Mouse (Mus musculus): ENCODE measurements around the gene Clec16a. TPM values are rescaled to one million over a fixed set of nuclear protein-coding genes. Genes with fewer than 3 reads are reported as not detected.

Clec16a gene
- polyA plus RNA-seq, 1 experiment from 2014 or later, result 32.5 TPM

GRCm38 (mm10) chr16:10651804-10652203 lies 106.7 kb downstream of the Clec16a start:
- Histone ChIP-seq H3K4me2 (ENCODE audit: low read length) (no peak overlapping the region), H3K4me1 (replicated peaks; ENCODE audit: insufficient read depth, low read length) (peaks cover 16% of the 10 kb centered on the region; the same call in 1 of the 2 replicates), H3K27ac (no peak overlapping the region), H3K4me3 (replicated peaks; ENCODE audit: low read depth, low read length) (no peak overlapping the region), H3K36me3 (ENCODE audit: insufficient read depth, low read length) (0 out of 2 replicates have a peak, but pooled peaks cover 2% of the 10 kb centered on the region), H3K9me3 (replicated peaks; ENCODE audit: low read length) (no peaks in the 10 kb centered on the region), H3K9ac (ENCODE audit: low read depth, low read length) (no peak overlapping the region), H3K27me3 (ENCODE audit: insufficient read depth, low read length) (no peaks in the 10 kb centered on the region)
- ATAC-seq (replicated peaks; ENCODE audit: low FRiP score, low read depth), result no peak
- no peak for TF ChIP-seq CTCF (IDR thresholded peaks at IDR 0.05; ENCODE audit: low read depth)
- no peak for DNase-seq (ENCODE audit: low spot score)

GRCm38 (mm10) chr16:10652935-10653334 lies 107.8 kb downstream of the Clec16a start:
- ATAC-seq (replicated peaks; ENCODE audit: low FRiP score, low read depth), result no peak
- DNase-seq (ENCODE audit: low spot score), result no peak
- no peak overlapping the region for H3K27ac ChIP-seq

GRCm38 (mm10) chr16:10655236-10655635 lies 110.1 kb downstream of the Clec16a start:
- no peaks in the 10 kb centered on the region for H3K36me3 ChIP-seq (ENCODE audit: insufficient read depth, low read length)
- no peak overlapping the region for H3K9ac ChIP-seq (ENCODE audit: low read depth, low read length)
- TF ChIP-seq CTCF (IDR thresholded peaks at IDR 0.05; ENCODE audit: low read depth), result no peak
- no peaks in the 10 kb centered on the region for H3K27me3 ChIP-seq (ENCODE audit: insufficient read depth, low read length)
- no peaks in the 10 kb centered on the region for H3K9me3 ChIP-seq (replicated peaks; ENCODE audit: low read length)
- H3K4me2 ChIP-seq (ENCODE audit: low read length), result no peak overlapping the region
- DNase-seq (ENCODE audit: low spot score) (no peak), ATAC-seq (replicated peaks; ENCODE audit: low FRiP score, low read depth) (no peak)
- H3K4me1 ChIP-seq (replicated peaks; ENCODE audit: insufficient read depth, low read length), result peaks cover 16% of the 10 kb centered on the region; the same call in 1 of the 2 replicates
- no peak overlapping the region for H3K27ac ChIP-seq
- WGBS, result 83% methylated on average over 3 of the region's 3 CpGs
- H3K4me3 ChIP-seq (replicated peaks; ENCODE audit: low read depth, low read length), result no peak overlapping the region

More at GRCm38 (mm10) chr16:10652935-10653334, 107.8 kb downstream of the Clec16a start:
- no peak overlapping the region for H3K4me2 ChIP-seq (ENCODE audit: low read length)
- whole genome bisulfite sequencing, result 80% methylated on average over 3 of the region's 3 CpGs
- no peak for TF ChIP-seq CTCF (IDR thresholded peaks at IDR 0.05; ENCODE audit: low read depth)
- H3K9me3 ChIP-seq (replicated peaks; ENCODE audit: low read length), result no peaks in the 10 kb centered on the region
- no peak overlapping the region for H3K9ac ChIP-seq (ENCODE audit: low read depth, low read length)
- H3K4me3 ChIP-seq (replicated peaks; ENCODE audit: low read depth, low read length), result no peak overlapping the region
- H3K4me1 ChIP-seq (replicated peaks; ENCODE audit: insufficient read depth, low read length), result peaks cover 16% of the 10 kb centered on the region; the same call in 1 of the 2 replicates
- H3K27me3 ChIP-seq (ENCODE audit: insufficient read depth, low read length), result no peaks in the 10 kb centered on the region
- H3K36me3 ChIP-seq (ENCODE audit: insufficient read depth, low read length), result 0 out of 2 replicates have a peak, but pooled peaks cover 1% of the 10 kb centered on the region

- no peak overlapping the region for H3K9ac ChIP-seq (ENCODE audit: low read depth, low read length)
- H3K27ac ChIP-seq, result peak overlapping the region; percentile 36; the same call in 1 of the 2 replicates
Observed at GRCm38 (mm10) chr16:10655926-10656325, 110.8 kb downstream of the Clec16a start.

GRCm38 (mm10) chr16:10656461-10656860 lies 111.3 kb downstream of the Clec16a start:
- H3K27ac ChIP-seq, result peak overlapping the region; percentile 36
- no peak for TF ChIP-seq CTCF (IDR thresholded peaks at IDR 0.05; ENCODE audit: low read depth)
- 12% methylated on average over 2 of the region's 2 CpGs for WGBS

More at GRCm38 (mm10) chr16:10655926-10656325, 110.8 kb downstream of the Clec16a start:
- no peak for TF ChIP-seq CTCF (IDR thresholded peaks at IDR 0.05; ENCODE audit: low read depth)
- no peaks in the 10 kb centered on the region for H3K9me3 ChIP-seq (replicated peaks; ENCODE audit: low read length)
- H3K4me3 ChIP-seq (replicated peaks; ENCODE audit: low read depth, low read length), result no peak overlapping the region
- H3K4me1 ChIP-seq (replicated peaks; ENCODE audit: insufficient read depth, low read length), result peaks cover 16% of the 10 kb centered on the region; the same call in 1 of the 2 replicates
- H3K4me2 ChIP-seq (ENCODE audit: low read length), result no peak overlapping the region
- DNase-seq (ENCODE audit: low spot score), result no peak
- no peaks in the 10 kb centered on the region for H3K27me3 ChIP-seq (ENCODE audit: insufficient read depth, low read length)
- H3K36me3 ChIP-seq (ENCODE audit: insufficient read depth, low read length), result no peaks in the 10 kb centered on the region
- no peak for ATAC-seq (replicated peaks; ENCODE audit: low FRiP score, low read depth)
- 33% methylated on average over 3 of the region's 3 CpGs for WGBS

GRCm38 (mm10) chr16:10656939-10657338 lies 111.8 kb downstream of the Clec16a start:
- H3K9me3 ChIP-seq (replicated peaks; ENCODE audit: low read length), result no peaks in the 10 kb centered on the region
- 68% methylated on average over 1 of the region's 1 CpGs for WGBS
- 0 out of 2 replicates have a peak overlapping the region, but pooled peaks have one; percentile 0 for H3K4me2 ChIP-seq (ENCODE audit: low read length)
- peak overlapping the region; percentile 2; the same call in 1 of the 2 replicates for H3K27ac ChIP-seq
- TF ChIP-seq CTCF (IDR thresholded peaks at IDR 0.05; ENCODE audit: low read depth), result no peak
- no peaks in the 10 kb centered on the region for H3K36me3 ChIP-seq (ENCODE audit: insufficient read depth, low read length)
- ATAC-seq (replicated peaks; ENCODE audit: low FRiP score, low read depth), result peak; percentile 77; the same call in 1 of the 2 replicates
- no peaks in the 10 kb centered on the region for H3K27me3 ChIP-seq (ENCODE audit: insufficient read depth, low read length)
- H3K9ac ChIP-seq (ENCODE audit: low read depth, low read length), result no peak overlapping the region
- DNase-seq (ENCODE audit: low spot score), result peak; percentile 20
- peaks cover 16% of the 10 kb centered on the region; the same call in 1 of the 2 replicates for H3K4me1 ChIP-seq (replicated peaks; ENCODE audit: insufficient read depth, low read length)
- no peak overlapping the region for H3K4me3 ChIP-seq (replicated peaks; ENCODE audit: low read depth, low read length)

More at GRCm38 (mm10) chr16:10656461-10656860, 111.3 kb downstream of the Clec16a start:
- H3K36me3 ChIP-seq (ENCODE audit: insufficient read depth, low read length), result no peaks in the 10 kb centered on the region
- peaks cover 16% of the 10 kb centered on the region; the same call in 1 of the 2 replicates for H3K4me1 ChIP-seq (replicated peaks; ENCODE audit: insufficient read depth, low read length)
- no peak overlapping the region for H3K9ac ChIP-seq (ENCODE audit: low read depth, low read length)
- no peaks in the 10 kb centered on the region for H3K9me3 ChIP-seq (replicated peaks; ENCODE audit: low read length)
- H3K4me2 ChIP-seq (ENCODE audit: low read length), result 0 out of 2 replicates have a peak overlapping the region, but pooled peaks have one; percentile 0
- ATAC-seq (replicated peaks; ENCODE audit: low FRiP score, low read depth) (no peak), DNase-seq (ENCODE audit: low spot score) (peak; percentile 69)
- no peak overlapping the region for H3K4me3 ChIP-seq (replicated peaks; ENCODE audit: low read depth, low read length)
- no peaks in the 10 kb centered on the region for H3K27me3 ChIP-seq (ENCODE audit: insufficient read depth, low read length)

Data from kidney, postnatal 0 days (tissue).